Mouse (Mus musculus): ENCODE measurements at regions not wholly inside any gene's neighbourhood (a gene's known extent, or its start where the extent isn't known, plus 50 kb on each side); places are given as distances from the start of the nearest gene placed in this dataset.

DNA sequence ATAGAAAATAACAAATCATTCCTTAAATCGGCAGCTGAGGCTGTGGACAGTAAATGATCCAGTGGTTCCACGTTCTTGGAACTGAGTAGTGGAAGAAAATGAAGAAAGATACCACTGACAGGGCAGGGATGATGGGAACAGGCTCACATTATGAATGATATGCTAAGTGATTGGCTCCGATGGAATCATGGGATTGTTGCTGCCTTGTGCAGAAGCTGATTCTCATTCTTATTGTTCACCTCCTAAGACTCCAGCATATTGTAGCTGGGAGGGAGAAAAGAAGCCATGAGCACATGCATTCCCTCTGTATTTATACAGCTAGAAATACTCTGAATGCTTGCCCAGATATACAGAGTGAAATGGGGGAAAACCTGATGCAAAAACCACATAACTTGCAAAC lies 777.3 kb upstream of the Gm8797 start:
- TF ChIP-seq CTCF (IDR thresholded peaks at IDR 0.05; ENCODE audit: control insufficient read depth, insufficient read depth, insufficient read length) (no peak), USF1 (IDR thresholded peaks at IDR 0.05; ENCODE audit: low read depth) (no peak)
